Mouse (Mus musculus): ENCODE data around the gene Arsb.

Gene Arsb

GRCm38 (mm10) chr13:93772861-93773260 lies 1.4 kb downstream of the Arsb start:
- no peaks in the 10 kb centered on the region for H3K9me3 ChIP-seq (ENCODE audit: low read length)
- H3K27me3 ChIP-seq (ENCODE audit: insufficient read depth, low read length): peaks cover 35% of the 10 kb centered on the region
- peaks cover 8% of the 10 kb centered on the region for H3K4me1 ChIP-seq (replicated peaks; ENCODE audit: low read depth, low read length)
- H3K36me3 ChIP-seq (ENCODE audit: insufficient read depth, low read length): no peaks in the 10 kb centered on the region
- no peak overlapping the region for H3K4me3 ChIP-seq (replicated peaks; ENCODE audit: low read length)
- TF ChIP-seq POU5F1 (IDR thresholded peaks at IDR 0.05; ENCODE audit: borderline replicate concordance, low read length) (no peak), NANOG (IDR thresholded peaks at IDR 0.05; ENCODE audit: borderline replicate concordance, low read length) (no peak), CTCF (conservative IDR thresholded peaks at IDR 0.05; ENCODE audit: low read length) (no peak)

GRCm38 (mm10) chr13:93773704-93774315 lies 2.4 kb downstream of the Arsb start:
- Histone ChIP-seq H3K9me3 (ENCODE audit: low read length) (no peaks in the 10 kb centered on the region), H3K36me3 (ENCODE audit: insufficient read depth, low read length) (no peaks in the 10 kb centered on the region), H3K4me3 (replicated peaks; ENCODE audit: low read length) (no peak overlapping the region), H3K27me3 (ENCODE audit: insufficient read depth, low read length) (peaks cover 35% of the 10 kb centered on the region), H3K4me1 (replicated peaks; ENCODE audit: low read depth, low read length) (peaks cover 8% of the 10 kb centered on the region)
- TF ChIP-seq POU5F1 (IDR thresholded peaks at IDR 0.05; ENCODE audit: borderline replicate concordance, low read length): no peak
- TF ChIP-seq CTCF (conservative IDR thresholded peaks at IDR 0.05; ENCODE audit: low read length): no peak
- TF ChIP-seq NANOG (IDR thresholded peaks at IDR 0.05; ENCODE audit: borderline replicate concordance, low read length): no peak

- Histone ChIP-seq H3K4me1 (replicated peaks; ENCODE audit: low read depth, low read length) (no peaks in the 10 kb centered on the region), H3K9me3 (ENCODE audit: low read length) (no peaks in the 10 kb centered on the region; the same call in 1 of the 2 replicates), H3K36me3 (ENCODE audit: insufficient read depth, low read length) (no peaks in the 10 kb centered on the region), H3K4me3 (replicated peaks; ENCODE audit: low read length) (no peak overlapping the region), H3K27me3 (ENCODE audit: insufficient read depth, low read length) (no peaks in the 10 kb centered on the region)
- TF ChIP-seq POU5F1 (IDR thresholded peaks at IDR 0.05; ENCODE audit: borderline replicate concordance, low read length) (no peak), CTCF (conservative IDR thresholded peaks at IDR 0.05; ENCODE audit: low read length) (no peak), NANOG (IDR thresholded peaks at IDR 0.05; ENCODE audit: borderline replicate concordance, low read length) (no peak)
Measured at GRCm38 (mm10) chr13:93782823-93783222, 11.4 kb downstream of the Arsb start.

- no peaks in the 10 kb centered on the region for H3K4me1 ChIP-seq (replicated peaks; ENCODE audit: low read depth, low read length)
- no peaks in the 10 kb centered on the region for H3K36me3 ChIP-seq (ENCODE audit: insufficient read depth, low read length)
- H3K4me3 ChIP-seq (replicated peaks; ENCODE audit: low read length): no peak overlapping the region
- H3K9me3 ChIP-seq (ENCODE audit: low read length): no peaks in the 10 kb centered on the region; the same call in 1 of the 2 replicates
- H3K27me3 ChIP-seq (ENCODE audit: insufficient read depth, low read length): no peaks in the 10 kb centered on the region
- TF ChIP-seq CTCF (conservative IDR thresholded peaks at IDR 0.05; ENCODE audit: low read length) (no peak), NANOG (IDR thresholded peaks at IDR 0.05; ENCODE audit: borderline replicate concordance, low read length) (no peak), POU5F1 (IDR thresholded peaks at IDR 0.05; ENCODE audit: borderline replicate concordance, low read length) (no peak)
Measured at GRCm38 (mm10) chr13:93785329-93785728, 13.9 kb downstream of the Arsb start.

- H3K9me3 ChIP-seq (ENCODE audit: low read length): no peaks in the 10 kb centered on the region; the same call in 1 of the 2 replicates
- no peak for TF ChIP-seq NANOG (IDR thresholded peaks at IDR 0.05; ENCODE audit: borderline replicate concordance, low read length)
- no peak for TF ChIP-seq POU5F1 (IDR thresholded peaks at IDR 0.05; ENCODE audit: borderline replicate concordance, low read length)
- TF ChIP-seq CTCF (conservative IDR thresholded peaks at IDR 0.05; ENCODE audit: low read length): no peak
- no peaks in the 10 kb centered on the region for H3K36me3 ChIP-seq (ENCODE audit: insufficient read depth, low read length)
- H3K4me1 ChIP-seq (replicated peaks; ENCODE audit: low read depth, low read length): no peaks in the 10 kb centered on the region
- no peaks in the 10 kb centered on the region for H3K27me3 ChIP-seq (ENCODE audit: insufficient read depth, low read length)
- H3K4me3 ChIP-seq (replicated peaks; ENCODE audit: low read length): no peak overlapping the region
Measured at GRCm38 (mm10) chr13:93786051-93786450, 14.6 kb downstream of the Arsb start.

- Histone ChIP-seq H3K27me3 (ENCODE audit: insufficient read depth, low read length) (no peaks in the 10 kb centered on the region), H3K36me3 (ENCODE audit: insufficient read depth, low read length) (no peaks in the 10 kb centered on the region), H3K9me3 (ENCODE audit: low read length) (no peaks in the 10 kb centered on the region; the same call in 1 of the 2 replicates), H3K4me1 (replicated peaks; ENCODE audit: low read depth, low read length) (no peaks in the 10 kb centered on the region), H3K4me3 (replicated peaks; ENCODE audit: low read length) (no peak overlapping the region)
- no peak for TF ChIP-seq CTCF (conservative IDR thresholded peaks at IDR 0.05; ENCODE audit: low read length)
- TF ChIP-seq POU5F1 (IDR thresholded peaks at IDR 0.05; ENCODE audit: borderline replicate concordance, low read length): no peak
- TF ChIP-seq NANOG (IDR thresholded peaks at IDR 0.05; ENCODE audit: borderline replicate concordance, low read length): no peak
Measured at GRCm38 (mm10) chr13:93787647-93788046, 16.2 kb downstream of the Arsb start.

- H3K4me1 ChIP-seq (replicated peaks; ENCODE audit: low read depth, low read length): no peaks in the 10 kb centered on the region
- TF ChIP-seq POU5F1 (IDR thresholded peaks at IDR 0.05; ENCODE audit: borderline replicate concordance, low read length) (no peak), CTCF (conservative IDR thresholded peaks at IDR 0.05; ENCODE audit: low read length) (no peak), NANOG (IDR thresholded peaks at IDR 0.05; ENCODE audit: borderline replicate concordance, low read length) (no peak)
- H3K36me3 ChIP-seq (ENCODE audit: insufficient read depth, low read length): no peaks in the 10 kb centered on the region
- no peak overlapping the region for H3K4me3 ChIP-seq (replicated peaks; ENCODE audit: low read length)
- H3K9me3 ChIP-seq (ENCODE audit: low read length): peaks cover 2% of the 10 kb centered on the region
- H3K27me3 ChIP-seq (ENCODE audit: insufficient read depth, low read length): no peaks in the 10 kb centered on the region
Measured at GRCm38 (mm10) chr13:93792945-93793642, 21.7 kb downstream of the Arsb start.

- H3K36me3 ChIP-seq (ENCODE audit: insufficient read depth, low read length): no peaks in the 10 kb centered on the region
- peaks cover 7% of the 10 kb centered on the region for H3K9me3 ChIP-seq (ENCODE audit: low read length)
- TF ChIP-seq NANOG (IDR thresholded peaks at IDR 0.05; ENCODE audit: borderline replicate concordance, low read length) (no peak), CTCF (conservative IDR thresholded peaks at IDR 0.05; ENCODE audit: low read length) (no peak), POU5F1 (IDR thresholded peaks at IDR 0.05; ENCODE audit: borderline replicate concordance, low read length) (no peak)
- no peaks in the 10 kb centered on the region for H3K4me1 ChIP-seq (replicated peaks; ENCODE audit: low read depth, low read length)
- no peaks in the 10 kb centered on the region for H3K27me3 ChIP-seq (ENCODE audit: insufficient read depth, low read length)
- H3K4me3 ChIP-seq (replicated peaks; ENCODE audit: low read length): no peak overlapping the region
Measured at GRCm38 (mm10) chr13:93793643-93794182, 22.3 kb downstream of the Arsb start.
